Mouse (Mus musculus): ENCODE measurements around the gene Pknox2.

Gene Pknox2

DNA sequence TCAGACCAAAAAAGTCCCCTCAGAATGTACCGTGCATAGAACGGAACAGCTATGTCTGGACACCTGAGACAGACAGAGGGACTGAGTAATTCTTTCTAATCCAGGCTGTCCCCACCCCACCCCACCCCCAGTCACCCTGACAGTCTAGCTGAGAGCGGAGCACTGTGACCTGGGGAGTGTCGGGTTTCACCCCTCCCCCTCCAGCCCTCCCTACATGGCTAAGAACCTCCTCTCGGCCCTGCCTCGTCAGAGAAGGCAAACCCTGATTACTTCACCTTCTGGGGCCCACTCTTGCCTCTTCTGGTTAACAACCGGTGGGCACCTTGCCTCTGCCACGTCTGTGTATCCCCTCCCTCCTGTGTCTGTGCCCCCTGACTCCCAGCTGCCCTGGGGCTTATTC, 7.7 kb downstream of the Pknox2 start:
- peak; percentile 26 for DNase-seq

DNA sequence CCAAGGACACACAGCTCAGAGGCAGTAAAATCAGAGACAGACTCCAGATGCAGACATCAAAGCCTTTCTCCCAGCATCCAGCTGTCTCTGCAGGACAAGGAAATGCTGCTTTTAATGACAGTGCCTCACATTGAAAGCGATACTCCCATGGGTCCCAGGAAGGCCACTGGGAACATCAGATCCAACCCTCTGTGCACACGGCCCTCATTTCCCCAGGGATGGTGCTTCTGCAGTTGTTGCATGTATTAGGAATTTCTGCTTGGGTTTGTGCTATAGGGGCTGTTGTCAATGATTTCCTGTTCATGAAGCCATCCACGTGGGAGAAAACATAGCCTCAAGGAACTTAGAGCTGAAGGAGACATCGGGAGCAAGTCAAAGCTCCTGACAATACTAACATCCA, 8.3 kb downstream of the Pknox2 start:
- no peak for DNase-seq

DNA sequence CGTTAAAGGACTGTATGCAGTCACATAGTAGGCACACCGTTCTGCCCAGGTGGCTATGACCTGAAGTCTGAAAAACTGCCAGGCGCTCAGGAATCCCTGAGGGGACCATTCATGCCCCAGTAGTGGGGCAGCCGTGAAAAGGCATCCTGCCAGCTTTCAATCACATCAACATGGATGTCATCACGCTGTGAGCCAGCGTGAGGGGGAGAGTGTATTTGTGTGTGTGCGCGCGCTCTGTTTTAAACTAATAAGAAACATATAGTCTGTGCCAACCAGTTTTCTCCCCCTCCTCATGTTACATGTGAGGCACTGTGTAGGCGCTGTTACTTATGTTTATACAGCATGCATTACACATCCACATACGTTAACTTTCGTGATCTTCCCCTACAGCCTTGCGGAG, 10.9 kb downstream of the Pknox2 start:
- DNase-seq, result no peak

DNA sequence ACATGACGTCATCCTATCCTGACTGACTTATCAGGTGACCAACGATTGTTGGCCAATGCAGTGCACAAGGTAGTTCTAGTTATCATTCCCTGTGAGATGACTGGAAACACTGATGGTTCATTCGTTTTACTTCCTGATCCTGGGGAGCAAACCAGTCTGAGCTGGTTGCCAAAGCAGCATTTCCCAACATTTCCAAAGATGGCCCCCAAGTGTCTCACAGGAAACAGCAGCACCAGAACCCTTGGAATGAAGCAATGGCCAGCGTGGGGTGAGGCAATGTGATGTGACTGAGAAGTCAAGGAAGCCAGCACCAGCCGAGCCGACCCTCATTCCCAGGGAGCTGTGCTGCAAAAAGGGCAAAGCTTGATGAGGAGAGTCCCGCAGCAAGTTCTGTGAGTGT, 13.7 kb downstream of the Pknox2 start:
- no peak for DNase-seq

DNA sequence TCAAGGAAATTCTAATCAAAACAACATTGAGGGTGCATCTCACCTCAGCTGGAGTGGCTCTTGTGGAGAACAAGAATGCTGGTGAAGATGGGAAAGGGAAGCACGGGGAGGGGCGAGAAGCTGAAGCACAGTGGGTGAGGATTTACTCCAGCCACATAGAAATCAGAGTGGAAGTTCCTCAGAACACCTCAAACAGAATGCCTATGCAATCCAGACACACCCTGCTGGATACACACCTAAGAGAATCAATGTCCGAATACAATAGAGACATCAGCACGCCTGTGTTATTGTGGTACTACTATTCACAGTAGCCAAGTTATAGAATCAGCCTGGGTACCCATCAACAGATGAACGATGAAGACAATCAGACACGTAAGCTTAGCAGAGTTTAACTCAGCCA, 18.2 kb downstream of the Pknox2 start:
- DNase-seq, result no peak

DNA sequence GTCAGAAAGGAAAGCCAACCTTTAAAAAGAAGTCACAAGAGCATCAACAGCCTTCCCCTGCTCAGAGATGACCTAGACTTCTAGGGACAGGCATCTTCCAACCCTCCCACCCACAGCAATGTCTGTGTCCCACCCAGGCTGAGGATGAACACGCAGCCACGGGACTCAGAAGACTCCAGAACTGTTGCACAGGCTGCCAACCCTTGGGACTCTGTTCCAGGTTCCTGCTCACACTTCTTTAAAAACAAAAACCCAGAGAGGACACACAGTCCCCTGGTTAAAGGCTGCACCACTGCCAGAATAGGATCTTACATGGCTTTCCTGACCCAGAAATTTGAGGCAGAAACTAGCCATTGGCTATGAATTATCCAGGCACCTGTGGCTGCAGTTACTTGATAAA, 21.0 kb downstream of the Pknox2 start:
- no peak for DNase-seq

DNA sequence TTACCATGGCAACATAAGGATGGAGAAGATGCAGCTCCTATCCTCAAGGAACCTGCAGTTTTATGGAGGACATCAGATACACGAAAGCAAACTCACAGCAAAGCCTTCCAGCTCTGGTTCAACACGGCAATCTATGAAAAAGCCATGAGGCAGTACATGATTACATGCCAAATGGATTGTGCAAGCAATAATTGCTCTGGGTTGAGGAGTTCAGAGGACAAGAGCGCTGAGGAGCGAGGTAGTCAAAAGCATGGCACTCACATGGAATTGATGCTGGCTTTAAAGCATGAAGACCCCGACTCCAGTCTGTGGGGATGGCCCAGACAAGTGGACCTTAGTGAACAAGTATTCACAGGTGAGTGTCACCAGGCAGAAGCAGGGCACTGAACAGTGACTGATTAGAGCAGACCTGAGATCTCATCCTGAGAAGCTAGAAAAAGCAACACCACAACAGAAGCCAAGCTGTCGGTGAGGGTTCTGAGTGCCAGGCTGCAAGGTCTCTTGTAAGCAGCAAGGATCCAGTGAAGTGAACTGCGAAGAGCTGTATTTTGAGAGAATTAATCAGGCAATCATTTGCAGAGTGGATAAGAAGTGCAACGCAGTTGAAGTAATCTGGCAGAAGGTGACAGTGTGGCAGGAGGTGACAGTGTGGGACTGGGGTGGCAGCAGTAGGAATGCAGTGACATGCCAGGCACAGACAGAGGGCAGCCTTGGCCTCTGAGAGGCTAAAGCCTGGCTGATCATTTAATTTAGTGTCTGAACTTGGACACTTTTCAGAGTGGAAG, 22.3 kb downstream of the Pknox2 start:
- no peak for DNase-seq

DNA sequence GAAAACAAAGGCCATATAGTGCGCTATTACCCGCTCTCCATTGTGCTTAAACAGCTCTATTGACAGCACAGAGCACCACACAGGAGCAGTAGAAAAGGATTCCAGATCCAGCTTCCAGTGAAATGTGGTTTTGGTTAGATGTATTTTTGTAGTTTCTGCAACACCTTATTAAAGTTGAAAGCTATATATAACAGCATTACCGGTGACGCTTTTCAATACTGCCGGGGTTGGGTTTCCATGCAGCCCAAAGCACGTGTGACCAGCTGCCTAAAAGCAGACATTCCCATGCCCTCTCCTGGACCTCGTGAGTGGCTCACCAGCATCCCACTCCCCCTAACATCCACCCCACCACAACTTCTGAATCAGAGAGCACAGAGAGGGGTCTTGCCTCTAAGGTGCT, 23.8 kb downstream of the Pknox2 start:
- no peak for DNase-seq

DNA sequence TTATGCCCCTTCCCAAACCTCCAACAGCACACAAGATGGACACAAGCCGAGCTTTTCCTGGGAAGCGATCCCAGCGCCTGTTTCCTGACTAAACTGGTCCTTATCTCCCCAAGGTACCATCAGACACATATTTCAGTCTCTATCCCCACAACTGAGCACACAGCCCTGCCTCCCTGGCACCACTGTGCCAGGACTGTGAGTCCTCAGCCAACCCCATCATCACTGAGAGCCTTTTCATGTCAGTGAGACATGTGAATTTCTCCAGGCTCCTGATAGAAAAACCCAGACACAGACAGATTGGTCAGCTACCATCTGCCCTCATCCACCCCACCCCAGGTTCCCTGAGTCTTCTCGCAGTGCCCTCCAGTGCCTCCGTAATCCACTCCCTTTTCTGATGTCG, 24.2 kb downstream of the Pknox2 start:
- no peak for DNase-seq

DNA sequence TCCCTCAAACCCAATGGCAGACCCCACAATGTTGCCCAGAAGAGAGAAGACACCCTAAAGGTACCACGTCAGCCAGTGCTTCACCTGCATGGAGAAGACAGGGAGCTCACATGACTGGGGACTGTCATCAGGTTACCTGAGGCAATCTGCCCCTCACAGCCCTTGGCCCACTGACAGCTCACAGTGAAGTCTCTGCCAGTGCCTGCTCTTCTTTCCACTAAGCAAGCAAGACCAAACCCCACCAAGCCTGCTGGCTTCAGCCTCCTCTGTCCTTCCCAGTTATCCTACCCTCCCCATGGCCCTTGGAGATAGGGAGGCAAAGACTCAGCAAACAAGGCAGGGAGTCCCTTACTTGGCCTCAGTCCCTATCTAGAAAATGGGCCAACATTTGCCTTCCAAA, 24.8 kb downstream of the Pknox2 start:
- DNase-seq, result no peak

DNA sequence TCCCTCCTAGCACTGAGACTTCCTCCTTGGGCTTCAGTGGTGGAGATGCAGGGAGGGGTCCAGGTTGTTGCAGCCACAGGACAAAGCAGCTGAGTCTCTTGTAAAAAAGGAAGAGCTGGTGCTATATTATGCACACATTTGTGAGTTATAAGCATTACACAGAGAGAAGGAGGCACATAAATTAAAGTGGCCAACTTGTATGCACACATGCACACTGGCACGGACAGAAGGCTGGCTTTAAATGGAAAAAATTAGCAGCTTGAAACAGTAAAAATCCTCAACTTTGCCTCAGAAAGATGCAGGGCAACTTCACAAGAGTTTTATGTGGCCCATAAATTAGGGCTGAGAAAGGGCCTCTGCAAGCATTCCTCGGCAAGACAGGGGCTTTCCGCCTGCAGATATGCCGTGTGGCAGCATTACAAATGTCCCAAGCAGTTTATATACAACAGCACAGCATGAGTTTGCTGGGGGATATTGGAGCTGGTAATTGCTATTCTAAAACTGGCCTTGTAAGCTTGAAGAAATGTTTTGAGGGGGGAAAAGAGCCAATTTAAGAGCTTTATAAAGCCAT, 25.4 kb downstream of the Pknox2 start:
- DNase-seq, result no peak

DNA sequence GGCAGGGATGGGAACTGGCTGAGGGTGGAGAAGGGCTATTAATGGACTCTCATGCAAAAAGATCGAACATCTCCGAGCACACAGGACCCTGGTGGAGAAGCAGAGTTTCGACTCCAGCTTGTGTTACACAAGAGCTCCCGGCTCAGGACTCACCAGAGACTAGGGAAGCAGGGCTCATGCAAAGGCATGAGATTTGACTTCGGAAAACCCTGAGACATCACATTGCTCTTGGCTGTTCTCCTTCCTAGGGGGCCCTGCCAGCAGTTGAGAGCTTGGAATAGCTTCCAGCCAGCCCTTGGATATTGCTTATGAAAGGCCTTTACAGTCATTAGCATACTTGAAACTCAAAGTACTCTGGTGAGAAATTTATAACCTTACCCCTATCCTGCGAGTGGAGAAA, 26.4 kb downstream of the Pknox2 start:
- DNase-seq, result peak; percentile 29

DNA sequence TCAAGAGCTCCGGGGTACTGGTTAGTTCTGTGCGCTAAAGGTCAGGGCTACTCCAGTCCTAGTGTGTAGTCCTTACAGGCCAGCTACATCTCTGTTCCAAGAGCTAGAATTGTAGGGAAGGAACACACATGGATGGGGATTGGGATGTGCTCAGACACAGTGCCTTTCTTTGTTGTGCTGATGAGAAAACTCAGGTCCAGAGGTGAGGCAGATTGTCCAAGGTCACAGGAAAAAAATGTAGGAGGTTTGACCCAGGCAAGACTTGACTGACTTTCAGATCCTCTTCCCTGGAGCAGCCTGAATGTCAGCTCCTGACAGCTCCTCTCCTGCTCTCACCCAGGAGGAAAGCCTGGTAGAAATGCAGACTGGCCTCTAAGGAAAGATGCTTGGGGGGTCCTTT, 29.7 kb downstream of the Pknox2 start:
- DNase-seq, result no peak

DNA sequence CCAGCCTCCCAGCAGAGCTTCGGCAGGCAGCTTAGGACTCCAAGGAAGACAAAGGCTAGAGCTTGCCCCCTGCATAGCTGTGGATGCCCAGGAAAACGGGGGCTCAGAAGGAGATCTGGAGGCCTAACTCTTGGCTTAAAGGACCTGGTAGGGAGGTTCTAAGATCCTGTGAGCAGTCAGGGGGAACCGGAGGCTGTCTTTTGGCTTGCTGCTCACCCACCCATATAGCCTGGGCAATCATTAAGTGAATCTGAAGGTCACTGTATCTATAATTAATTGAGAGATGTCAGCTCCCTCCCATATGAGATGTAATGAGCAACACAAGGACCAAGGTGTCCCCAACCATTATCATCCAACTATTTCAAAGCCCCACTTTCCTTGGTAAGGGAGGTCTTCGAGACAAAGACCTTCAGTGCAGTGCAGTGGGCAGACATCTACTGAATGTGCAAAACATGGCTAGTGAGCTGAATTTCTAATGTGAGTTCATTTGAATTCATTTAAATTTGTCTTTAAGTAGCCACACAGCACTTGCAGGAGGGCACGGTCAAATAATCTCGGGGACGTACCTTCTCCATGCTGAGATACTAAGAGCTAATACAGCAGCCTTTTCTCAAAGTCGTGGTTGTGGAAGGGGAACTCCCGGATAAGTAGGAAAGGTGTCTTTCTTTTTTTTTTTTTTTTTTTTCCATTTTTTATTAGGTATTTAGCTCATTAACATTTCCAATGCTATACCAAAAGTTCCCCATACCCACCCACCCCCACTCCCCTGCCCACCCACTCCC, 30.4 kb downstream of the Pknox2 start:
- DNase-seq, result no peak

DNA sequence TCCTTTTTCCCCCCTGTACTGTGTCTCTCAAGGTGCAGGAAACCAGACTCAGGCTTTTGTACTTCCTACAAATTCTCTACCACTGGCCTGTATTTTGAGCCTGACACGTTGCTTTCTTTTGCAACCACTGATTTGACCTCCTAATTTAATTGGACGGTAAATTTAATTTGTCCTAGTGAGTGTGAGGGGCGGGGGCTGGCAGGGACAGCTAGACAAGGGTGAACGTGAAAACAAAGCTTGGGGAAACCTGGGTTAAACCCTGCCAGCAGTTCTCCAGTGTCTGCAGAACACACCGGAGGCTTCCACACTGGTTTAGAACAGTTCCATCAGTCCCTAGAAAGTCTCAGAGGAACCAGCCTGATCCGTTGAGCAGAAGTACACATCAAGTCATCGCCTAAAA, 31.4 kb downstream of the Pknox2 start:
- no peak for DNase-seq

DNA sequence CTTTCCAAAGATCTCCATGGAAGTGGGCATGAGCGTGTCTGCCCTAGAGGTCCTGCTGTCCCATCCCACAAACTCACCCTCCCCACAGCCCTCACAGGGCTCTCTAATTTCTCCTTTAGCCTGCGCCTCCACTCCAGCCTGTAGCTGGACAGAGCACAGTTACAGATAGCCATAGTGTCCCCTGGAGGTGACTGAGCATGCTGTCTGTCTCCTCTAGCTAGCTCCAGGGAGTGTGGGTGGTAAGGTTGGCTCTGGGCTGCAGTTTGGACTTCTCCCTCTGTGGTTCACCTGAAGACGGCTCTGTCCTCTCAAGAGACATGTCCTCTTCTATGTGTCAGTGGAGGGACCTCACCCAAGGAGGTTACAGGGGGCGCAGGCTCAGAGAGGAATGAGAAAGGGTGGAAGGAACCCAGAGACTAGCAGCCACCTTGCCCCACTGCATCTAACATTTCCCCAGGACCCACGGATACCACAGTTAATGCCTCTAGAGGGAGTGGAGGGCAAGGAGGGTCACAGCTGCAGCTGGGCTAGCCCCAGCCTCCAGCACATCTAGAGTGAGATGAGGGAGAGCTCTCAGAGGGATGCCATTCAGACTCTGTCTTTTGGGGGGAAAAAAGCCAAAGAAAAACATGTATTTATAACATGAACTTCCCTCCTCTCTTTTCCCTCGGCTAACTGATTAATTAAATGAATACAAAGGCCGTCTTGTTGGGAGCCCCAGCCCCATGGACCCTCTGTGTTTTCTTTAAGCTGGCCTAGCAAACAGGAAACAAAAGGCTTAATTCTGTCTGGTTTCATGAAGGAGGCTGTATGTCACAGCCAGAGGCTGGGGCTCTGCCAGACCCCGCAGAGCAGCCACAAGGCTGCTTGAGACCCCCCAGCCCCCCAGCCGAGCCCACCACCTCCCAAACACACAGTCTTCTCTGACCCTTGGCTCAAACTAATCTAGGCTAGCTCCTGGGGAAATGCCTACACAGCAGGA, 32.6 kb downstream of the Pknox2 start:
- no peak for DNase-seq

DNA sequence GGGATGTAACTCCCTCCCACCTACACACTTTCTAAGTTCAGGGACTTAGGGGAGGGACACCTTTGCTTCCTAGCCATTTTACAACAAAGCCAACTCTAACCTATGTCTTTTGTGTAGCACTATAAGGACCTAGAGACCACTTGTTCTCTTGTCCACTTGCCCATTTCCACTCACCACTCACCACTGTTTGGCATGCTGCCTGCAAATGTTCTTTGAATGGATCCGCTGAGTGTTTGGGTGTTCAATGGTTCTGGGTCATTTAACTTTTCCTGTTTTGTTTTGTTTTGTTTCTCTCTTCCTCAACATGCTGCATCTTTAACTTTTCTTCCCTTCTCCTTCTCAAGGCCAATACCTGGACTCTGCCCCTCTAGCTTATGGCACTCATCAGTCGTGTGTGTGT, 39.7 kb downstream of the Pknox2 start:
- DNase-seq, result no peak

DNA sequence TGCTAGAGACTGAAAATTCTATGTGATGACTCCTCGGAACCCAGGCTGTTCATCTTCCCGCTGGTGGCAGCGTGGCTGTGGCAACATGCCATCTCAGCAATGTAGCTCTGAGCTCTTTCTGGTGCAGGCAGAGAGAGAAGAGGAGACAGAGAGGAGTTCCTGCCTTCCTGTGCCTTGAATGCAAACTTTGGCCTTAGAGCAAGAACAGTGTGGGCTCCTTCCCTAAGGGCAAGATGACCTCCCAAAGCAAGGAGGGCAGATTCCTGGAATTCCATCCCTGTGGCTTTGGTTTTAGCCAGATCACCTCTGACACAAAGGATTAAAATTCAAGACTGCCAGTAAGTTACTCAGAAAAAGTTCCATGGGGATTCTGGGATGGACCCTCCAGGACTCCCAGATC, 40.4 kb downstream of the Pknox2 start:
- peak; percentile 53 for DNase-seq

DNA sequence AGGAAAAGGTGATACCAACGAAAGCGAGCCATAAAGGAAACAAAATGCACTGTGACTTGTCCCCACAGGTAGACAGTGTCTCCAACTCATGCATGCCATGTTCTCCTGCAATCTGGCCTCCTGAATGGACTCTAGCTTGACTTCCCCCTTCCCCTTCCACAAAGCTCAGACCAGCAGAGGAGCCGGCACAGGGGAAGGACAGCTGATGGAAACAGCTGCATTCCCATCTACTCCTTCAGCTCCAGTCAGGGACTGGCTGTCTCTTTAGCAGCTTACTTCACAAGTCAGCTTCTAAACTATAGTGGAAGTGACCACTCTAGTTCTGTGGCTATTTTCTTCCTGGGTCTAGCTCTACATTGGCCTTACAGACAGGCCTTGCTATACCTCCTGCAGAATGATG, 43.0 kb downstream of the Pknox2 start:
- DNase-seq, result no peak

DNA sequence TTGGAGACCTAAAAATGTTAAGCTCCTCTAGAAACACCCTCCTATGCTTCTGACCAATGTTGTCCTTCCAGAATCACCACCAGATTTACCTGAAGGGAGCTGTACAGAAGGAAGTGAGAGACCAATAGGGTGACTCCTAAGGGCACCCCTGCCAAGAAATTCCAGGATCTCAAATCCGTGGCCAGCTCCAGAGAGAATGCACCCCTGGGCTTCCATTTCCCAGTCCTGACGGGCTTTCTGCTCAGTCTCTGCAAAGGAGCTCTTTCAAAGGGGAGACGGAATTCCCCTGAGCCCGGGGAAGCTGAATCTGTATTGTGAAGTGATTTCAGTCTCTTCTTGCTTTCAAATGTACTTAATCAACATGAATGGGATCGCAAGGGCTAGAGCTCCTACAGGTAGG, 43.4 kb downstream of the Pknox2 start:
- DNase-seq, result no peak

DNA sequence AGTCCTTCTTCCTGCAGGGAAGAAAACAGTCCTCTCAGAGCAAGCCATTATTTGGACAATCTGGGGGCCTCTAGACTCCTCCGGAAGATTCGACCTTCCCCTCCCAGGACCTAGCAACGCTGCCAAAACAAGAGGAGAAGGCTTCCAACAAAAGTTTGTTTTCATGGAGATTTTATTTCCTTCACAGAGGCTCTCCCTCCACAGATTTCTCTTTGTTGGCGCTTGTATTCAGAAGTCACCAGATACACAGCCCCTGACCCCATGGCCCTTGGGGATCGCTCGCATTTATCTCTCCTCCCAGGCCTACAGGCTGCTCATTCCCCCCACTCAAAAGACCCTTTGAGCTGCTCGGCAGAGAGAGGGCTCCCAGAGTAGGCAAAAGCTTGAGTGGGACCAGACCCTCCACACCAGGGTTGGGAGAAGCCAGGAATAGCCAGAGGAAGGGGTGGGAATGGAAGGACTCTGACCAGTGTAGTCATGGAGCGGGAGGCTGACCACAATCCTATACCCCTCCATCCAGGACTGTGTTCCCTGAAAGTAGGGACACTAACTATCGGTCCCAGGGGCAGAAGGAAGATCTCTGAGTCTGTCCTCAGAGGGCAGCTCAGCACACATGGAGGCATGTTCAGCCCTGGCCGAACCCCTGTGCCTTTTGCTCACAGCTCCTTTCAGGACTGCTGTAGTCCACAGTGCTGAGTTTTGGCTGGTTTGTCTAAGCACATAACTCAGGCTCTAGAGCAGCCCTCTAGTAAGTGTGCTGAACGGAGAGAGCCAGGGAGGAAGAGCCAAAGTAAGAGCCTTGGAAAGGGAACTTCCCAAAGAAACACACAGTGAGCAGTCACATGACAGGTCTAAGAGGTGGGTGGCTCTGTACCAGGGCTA, 45.9 kb downstream of the Pknox2 start:
- DNase-seq, result no peak

DNA sequence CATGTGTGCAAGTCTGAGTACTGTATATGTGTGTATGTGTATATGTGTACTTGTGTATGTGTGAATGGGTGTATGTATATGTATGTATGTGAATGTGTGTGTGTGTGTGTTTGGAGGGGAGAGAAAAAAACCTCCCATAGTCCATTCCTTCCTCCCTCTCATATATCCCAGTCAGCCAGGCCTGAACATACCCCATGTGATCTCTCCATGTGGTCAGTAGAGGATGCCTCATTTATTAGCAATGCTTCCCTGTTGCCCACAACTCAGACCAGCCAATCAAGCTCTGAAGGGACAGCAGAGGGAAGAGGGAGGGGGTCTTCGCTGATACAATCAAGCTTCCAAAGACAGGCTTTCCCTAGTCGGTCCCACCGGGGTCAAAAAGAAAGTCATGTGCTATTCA, 47.6 kb downstream of the Pknox2 start:
- DNase-seq, result no peak

Measured in kidney, adult 11 months (tissue).